Mouse (Mus musculus): ENCODE data around the gene Faap100. TPM values are rescaled to one million over a fixed set of nuclear protein-coding genes. Genes with fewer than 3 reads are reported as not detected.

The Faap100 gene
- total and polyA plus RNA-seq, 2 experiments from 2014 or later = 109 to 180 TPM

- Histone ChIP-seq H3K4me2 (ENCODE audit: low read depth, low read length, poor library complexity, severe bottlenecking) (no peak overlapping the region), H3K27ac (ENCODE audit: low read depth, low read length) (no peak overlapping the region), H3K27me3 (ENCODE audit: insufficient read depth, low read length) (no peaks in the 10 kb centered on the region), H3K36me3 (ENCODE audit: insufficient read depth, low read length) (peaks cover 60% of the 10 kb centered on the region), H3K9ac (replicated peaks; ENCODE audit: low read length, poor library complexity, severe bottlenecking) (no peak overlapping the region), H3K4me1 (ENCODE audit: insufficient read depth, low read length) (no peaks in the 10 kb centered on the region), H3K9me3 (ENCODE audit: low read length) (no peaks in the 10 kb centered on the region), H3K4me3 (ENCODE audit: low read depth, low read length) (no peak overlapping the region)
- DNase-seq (ENCODE audit: low spot score) (no peak), ATAC-seq (ENCODE audit: low FRiP score) (no peak)
- 91% methylated on average over 2 of the region's 2 CpGs for WGBS
- TF ChIP-seq CTCF (IDR thresholded peaks at IDR 0.05) = no peak
Measured at GRCm38 (mm10) chr11:120397602-120398001, 19.0 kb upstream of the Faap100 start.

GRCm38 (mm10) chr11:120395661-120396060 is 17.1 kb upstream of the Faap100 start:
- Histone ChIP-seq H3K9ac (replicated peaks; ENCODE audit: low read length, poor library complexity, severe bottlenecking) (no peak overlapping the region), H3K9me3 (ENCODE audit: low read length) (no peaks in the 10 kb centered on the region), H3K4me3 (ENCODE audit: low read depth, low read length) (no peak overlapping the region), H3K4me2 (ENCODE audit: low read depth, low read length, poor library complexity, severe bottlenecking) (no peak overlapping the region), H3K4me1 (ENCODE audit: insufficient read depth, low read length) (no peaks in the 10 kb centered on the region), H3K27me3 (ENCODE audit: insufficient read depth, low read length) (no peaks in the 10 kb centered on the region), H3K36me3 (ENCODE audit: insufficient read depth, low read length) (peaks cover 55% of the 10 kb centered on the region), H3K27ac (ENCODE audit: low read depth, low read length) (no peak overlapping the region)
- no peak for ATAC-seq (ENCODE audit: low FRiP score)
- 87% methylated on average over 4 of the region's 4 CpGs for WGBS
- no peak for TF ChIP-seq CTCF (IDR thresholded peaks at IDR 0.05)
- no peak for DNase-seq (ENCODE audit: low spot score)

DNA sequence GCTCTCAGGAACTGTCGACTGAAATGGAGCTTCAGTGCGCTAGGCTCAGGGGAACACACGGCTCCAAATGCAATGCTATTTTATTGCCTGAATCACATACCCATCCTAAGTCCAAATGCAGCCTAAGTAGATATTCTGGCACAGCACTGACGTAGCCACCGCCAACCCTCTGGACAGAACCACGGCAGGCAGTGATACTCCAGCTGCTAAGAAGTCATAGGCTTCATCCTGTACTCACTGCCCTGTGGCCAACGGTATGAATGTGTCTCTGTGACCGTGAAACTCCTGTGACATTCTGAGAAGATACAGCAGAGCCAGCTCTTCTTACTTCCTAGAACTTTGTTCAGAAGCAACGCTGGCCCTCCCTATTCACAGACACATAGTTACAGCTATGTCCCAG is 10.0 kb upstream of the Faap100 start:
- Histone ChIP-seq H3K36me3 (ENCODE audit: insufficient read depth, low read length) (peaks cover 59% of the 10 kb centered on the region), H3K4me2 (ENCODE audit: low read depth, low read length, poor library complexity, severe bottlenecking) (no peak overlapping the region), H3K4me3 (ENCODE audit: low read depth, low read length) (no peak overlapping the region), H3K9me3 (ENCODE audit: low read length) (no peaks in the 10 kb centered on the region), H3K27me3 (ENCODE audit: insufficient read depth, low read length) (no peaks in the 10 kb centered on the region), H3K27ac (ENCODE audit: low read depth, low read length) (no peak overlapping the region), H3K4me1 (ENCODE audit: insufficient read depth, low read length) (no peaks in the 10 kb centered on the region), H3K9ac (replicated peaks; ENCODE audit: low read length, poor library complexity, severe bottlenecking) (no peak overlapping the region)
- 88% methylated on average over 9 of the region's 9 CpGs for WGBS
- no peak for ATAC-seq (ENCODE audit: low FRiP score)
- DNase-seq (ENCODE audit: low spot score) = no peak
- no peak for TF ChIP-seq CTCF (IDR thresholded peaks at IDR 0.05)

GRCm38 (mm10) chr11:120387157-120387556 is 8.6 kb upstream of the Faap100 start:
- Histone ChIP-seq H3K27me3 (ENCODE audit: insufficient read depth, low read length) (no peaks in the 10 kb centered on the region), H3K4me1 (ENCODE audit: insufficient read depth, low read length) (no peaks in the 10 kb centered on the region), H3K9me3 (ENCODE audit: low read length) (no peaks in the 10 kb centered on the region), H3K4me3 (ENCODE audit: low read depth, low read length) (no peak overlapping the region), H3K9ac (replicated peaks; ENCODE audit: low read length, poor library complexity, severe bottlenecking) (no peak overlapping the region), H3K27ac (ENCODE audit: low read depth, low read length) (no peak overlapping the region), H3K36me3 (ENCODE audit: insufficient read depth, low read length) (peaks cover 64% of the 10 kb centered on the region), H3K4me2 (ENCODE audit: low read depth, low read length, poor library complexity, severe bottlenecking) (no peak overlapping the region)
- TF ChIP-seq CTCF (IDR thresholded peaks at IDR 0.05) = no peak
- DNase-seq (ENCODE audit: low spot score) (no peak), ATAC-seq (ENCODE audit: low FRiP score) (no peak)
- 66% methylated on average over 2 of the region's 2 CpGs for WGBS

- Histone ChIP-seq H3K27ac (ENCODE audit: low read depth, low read length) (no peak overlapping the region), H3K4me1 (ENCODE audit: insufficient read depth, low read length) (no peaks in the 10 kb centered on the region)
- 93% methylated on average over 6 of the region's 6 CpGs for WGBS
Measured at GRCm38 (mm10) chr11:120386632-120387031, 8.1 kb upstream of the Faap100 start.

DNA sequence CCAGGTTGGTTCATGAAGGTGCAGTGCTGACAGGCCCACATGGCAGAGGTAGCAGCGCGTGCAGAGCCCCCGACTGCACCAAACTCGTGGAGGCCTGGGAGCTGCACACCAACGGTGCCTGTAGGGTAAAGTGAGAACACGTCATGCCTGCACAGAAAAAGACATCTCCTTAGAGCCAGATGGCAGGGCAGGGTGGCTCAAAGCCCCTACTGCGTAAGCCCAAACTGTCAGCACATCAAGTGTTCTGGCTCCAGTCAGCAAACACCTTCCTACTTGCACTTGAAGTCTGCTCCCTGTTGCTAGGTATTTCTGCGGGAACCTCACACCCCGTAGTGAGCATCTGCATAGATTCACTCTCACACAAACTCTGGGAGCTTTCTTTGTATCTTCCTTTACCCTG is 3.9 kb upstream of the Faap100 start:
- H3K36me3 ChIP-seq (ENCODE audit: insufficient read depth, low read length) = peaks cover 62% of the 10 kb centered on the region
- 95% methylated on average over 9 of the region's 9 CpGs for whole genome bisulfite sequencing

More at GRCm38 (mm10) chr11:120386632-120387031, 8.1 kb upstream of the Faap100 start:
- H3K36me3 ChIP-seq (ENCODE audit: insufficient read depth, low read length) = peaks cover 67% of the 10 kb centered on the region
- H3K9me3 ChIP-seq (ENCODE audit: low read length) = no peaks in the 10 kb centered on the region
- no peak for DNase-seq (ENCODE audit: low spot score)
- H3K4me3 ChIP-seq (ENCODE audit: low read depth, low read length) = no peak overlapping the region
- TF ChIP-seq CTCF (IDR thresholded peaks at IDR 0.05) = no peak
- H3K27me3 ChIP-seq (ENCODE audit: insufficient read depth, low read length) = no peaks in the 10 kb centered on the region
- no peak overlapping the region for H3K9ac ChIP-seq (replicated peaks; ENCODE audit: low read length, poor library complexity, severe bottlenecking)
- ATAC-seq (ENCODE audit: low FRiP score) = no peak
- no peak overlapping the region for H3K4me2 ChIP-seq (ENCODE audit: low read depth, low read length, poor library complexity, severe bottlenecking)

More for the DNA sequence above, 3.9 kb upstream of the Faap100 start:
- Histone ChIP-seq H3K4me2 (ENCODE audit: low read depth, low read length, poor library complexity, severe bottlenecking) (no peak overlapping the region), H3K27ac (ENCODE audit: low read depth, low read length) (no peak overlapping the region), H3K9ac (replicated peaks; ENCODE audit: low read length, poor library complexity, severe bottlenecking) (no peak overlapping the region), H3K27me3 (ENCODE audit: insufficient read depth, low read length) (no peaks in the 10 kb centered on the region), H3K4me3 (ENCODE audit: low read depth, low read length) (no peak overlapping the region), H3K9me3 (ENCODE audit: low read length) (no peaks in the 10 kb centered on the region), H3K4me1 (ENCODE audit: insufficient read depth, low read length) (peaks cover 2% of the 10 kb centered on the region; the same call in 1 of the 2 replicates)
- TF ChIP-seq CTCF (IDR thresholded peaks at IDR 0.05) = no peak
- ATAC-seq (ENCODE audit: low FRiP score) (no peak), DNase-seq (ENCODE audit: low spot score) (no peak)
